Mouse (Mus musculus) forebrain, embryonic 12.5 days (tissue): ENCODE data around the gene Zfp697. TPM values are rescaled to one million over a fixed set of nuclear protein-coding genes. Genes with fewer than 3 reads are reported as not detected.

Source experiments
- ATAC-seq: fragments of 200-750 bp; cut with Nextera tagmentation; 2 replicates; pipeline ENCODE4 v1.8.0; 2017; ENCODE audit warnings: moderate TSS enrichment; ENCODE audit not compliant: low FRiP score
- H3K27ac ChIP-seq: fragments of 300-500 bp; sonication (generic); 2 replicates; pipeline ENCODE4 v1.5.1; 2016; ENCODE audit warnings: mild to moderate bottlenecking
- H3K27me3 ChIP-seq: fragments of 300-500 bp; sonication (generic); 2 replicates; pipeline ENCODE4 v1.6.1; 2016; ENCODE audit warnings: mild to moderate bottlenecking
- H3K36me3 ChIP-seq: fragments of 300-500 bp; sonication (generic); replicated peaks from 2 replicates; pipeline ENCODE4 v1.6.1; 2016; ENCODE audit warnings: mild to moderate bottlenecking
- H3K4me1 ChIP-seq: fragments of 300-500 bp; sonication (generic); 2 replicates; pipeline ENCODE4 v1.6.1; 2016
- H3K4me2 ChIP-seq: fragments of 300-500 bp; sonication (generic); 2 replicates; pipeline ENCODE4 v1.6.1; 2016; ENCODE audit warnings: mild to moderate bottlenecking, moderate library complexity
- H3K4me3 ChIP-seq: fragments of 300-500 bp; sonication (generic); replicated peaks from 2 replicates; pipeline ENCODE4 v1.5.1; 2016; ENCODE audit warnings: mild to moderate bottlenecking
- H3K9ac ChIP-seq: fragments of 300-500 bp; sonication (generic); 2 replicates; pipeline ENCODE4 v1.6.1; 2016; ENCODE audit warnings: mild to moderate bottlenecking
- H3K9me3 ChIP-seq: fragments of 300-500 bp; sonication (generic); 2 replicates; pipeline ENCODE4 v1.6.1; 2016
- WGBS: fragments of 180-500 bp; shearing (Covaris S2); methylation state at CpG from one replicate; pipeline ENCODE4 v1.1.7; 2016; 5-methylcytosine and 5-hydroxymethylcytosine counted together
- polyA plus RNA-seq: library from polyadenylated mRNA; unstranded; fragments of >200 nt; fragmentation: Nextera tagmentation; extraction: Ambion mirVana; gene quantifications from 2 replicates; pipeline ENCODE4 v1.2.1, GENCODE M21; 2016

Zfp697 gene
- polyA plus RNA-seq, 1 experiment from 2014 or later: 9.8 TPM

- Histone ChIP-seq H3K4me2 (no peak overlapping the region), H3K9me3 (no peaks in the 10 kb centered on the region), H3K9ac (no peak overlapping the region), H3K27ac (no peak overlapping the region), H3K4me3 (no peak overlapping the region), H3K27me3 (0 out of 2 replicates have a peak, but pooled peaks cover 3% of the 10 kb centered on the region), H3K36me3 (no peaks in the 10 kb centered on the region), H3K4me1 (peaks cover 8% of the 10 kb centered on the region)
- ATAC-seq: peak; percentile 46; the same call in 1 of the 2 replicates
- 28% methylated on average over 7 of the region's 8 CpGs for WGBS
These were observed 33.6 kb upstream of the Zfp697 start for GRCm38 (mm10) chr3:98348705-98349104.

DNA sequence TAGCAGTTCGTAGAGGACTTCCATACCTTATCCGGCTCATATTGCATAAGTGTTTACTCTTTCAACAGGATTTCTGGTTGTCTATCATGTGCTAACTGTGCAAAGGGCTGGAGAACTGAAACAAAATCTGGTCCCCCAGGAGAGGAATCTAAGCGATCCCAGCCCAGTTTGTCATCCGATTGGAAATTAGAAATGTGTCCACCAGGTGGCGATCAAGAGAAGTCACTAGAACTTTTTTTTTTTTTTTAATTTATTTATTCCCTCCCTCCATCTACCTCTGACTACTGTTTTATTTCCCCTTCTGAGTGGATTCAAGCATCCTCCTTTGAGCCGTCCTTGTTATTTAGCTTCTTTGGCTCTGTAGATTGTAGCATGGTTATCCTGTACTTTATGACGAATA lies 28.4 kb upstream of the Zfp697 start:
- Histone ChIP-seq H3K27me3 (0 out of 2 replicates have a peak, but pooled peaks cover 3% of the 10 kb centered on the region), H3K27ac (no peak overlapping the region), H3K4me2 (no peak overlapping the region), H3K4me3 (no peak overlapping the region), H3K36me3 (no peaks in the 10 kb centered on the region), H3K4me1 (peaks cover 5% of the 10 kb centered on the region; the same call in 1 of the 2 replicates), H3K9me3 (no peaks in the 10 kb centered on the region), H3K9ac (no peak overlapping the region)
- no peak for ATAC-seq
- 36% methylated on average over 7 of the region's 7 CpGs for WGBS

- Histone ChIP-seq H3K4me2 (no peak overlapping the region), H3K27ac (no peak overlapping the region), H3K4me3 (no peak overlapping the region), H3K9me3 (no peaks in the 10 kb centered on the region), H3K36me3 (no peaks in the 10 kb centered on the region), H3K9ac (no peak overlapping the region), H3K4me1 (no peaks in the 10 kb centered on the region), H3K27me3 (0 out of 2 replicates have a peak, but pooled peaks cover 3% of the 10 kb centered on the region)
- WGBS: 63% methylated on average over 10 of the region's 10 CpGs
- 0 out of 2 replicates have a peak, but pooled peaks have one; percentile 30 for ATAC-seq
These were observed 26.8 kb upstream of the Zfp697 start for GRCm38 (mm10) chr3:98355344-98356025.

DNA sequence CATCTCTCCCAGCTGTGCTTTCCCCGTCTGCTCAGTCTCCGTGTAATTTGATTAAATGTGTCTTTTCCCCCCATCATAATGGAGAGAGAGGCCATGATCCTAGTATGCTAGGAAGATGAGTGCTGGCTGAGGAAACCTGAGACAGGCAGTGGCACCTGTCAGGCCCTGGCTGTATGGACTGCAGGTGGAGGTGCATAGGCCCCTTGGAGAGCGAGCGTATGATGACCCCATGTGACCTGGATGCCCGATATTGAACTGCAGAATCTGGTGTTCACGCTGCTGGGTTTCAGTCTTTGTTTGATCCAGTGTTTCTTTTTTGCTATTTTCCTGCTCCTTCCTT lies 26.3 kb upstream of the Zfp697 start:
- no peak for ATAC-seq
- WGBS: 69% methylated on average over 6 of the region's 6 CpGs

GRCm38 (mm10) chr3:98356632-98357370 lies 25.5 kb upstream of the Zfp697 start:
- Histone ChIP-seq H3K27ac (no peak overlapping the region), H3K9me3 (no peaks in the 10 kb centered on the region), H3K27me3 (0 out of 2 replicates have a peak, but pooled peaks cover 3% of the 10 kb centered on the region), H3K4me3 (no peak overlapping the region), H3K36me3 (no peaks in the 10 kb centered on the region), H3K4me1 (no peaks in the 10 kb centered on the region), H3K4me2 (no peak overlapping the region), H3K9ac (no peak overlapping the region)
- WGBS: 65% methylated on average over 3 of the region's 3 CpGs
- no peak for ATAC-seq

More for the DNA sequence above, 26.3 kb upstream of the Zfp697 start:
- Histone ChIP-seq H3K27ac (no peak overlapping the region), H3K4me2 (no peak overlapping the region), H3K36me3 (no peaks in the 10 kb centered on the region), H3K9ac (no peak overlapping the region), H3K9me3 (no peaks in the 10 kb centered on the region), H3K4me1 (no peaks in the 10 kb centered on the region), H3K4me3 (no peak overlapping the region), H3K27me3 (0 out of 2 replicates have a peak, but pooled peaks cover 3% of the 10 kb centered on the region)

DNA sequence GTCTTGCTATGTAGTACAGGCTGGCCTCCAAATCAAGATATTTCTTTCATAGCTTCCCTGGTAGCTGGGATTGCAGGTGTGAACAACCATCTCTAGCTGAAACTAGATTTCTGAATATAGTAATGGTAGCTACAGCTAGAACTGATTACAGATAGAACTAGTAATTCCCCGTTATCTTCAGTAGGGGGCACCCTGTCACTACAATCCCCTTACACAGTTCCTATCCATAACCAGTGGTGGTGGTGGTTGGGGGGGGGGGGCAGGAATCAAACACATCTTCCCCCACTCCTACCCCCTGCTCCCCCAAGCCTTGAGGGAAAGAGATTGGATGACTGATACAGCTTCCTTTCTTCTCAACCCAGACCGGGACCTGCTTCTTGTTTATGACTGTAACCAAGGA lies 19.5 kb upstream of the Zfp697 start:
- Histone ChIP-seq H3K4me2 (no peak overlapping the region), H3K4me3 (no peak overlapping the region), H3K36me3 (no peaks in the 10 kb centered on the region), H3K27me3 (no peaks in the 10 kb centered on the region), H3K9ac (no peak overlapping the region), H3K4me1 (no peaks in the 10 kb centered on the region), H3K9me3 (no peaks in the 10 kb centered on the region), H3K27ac (no peak overlapping the region)
- WGBS: 47% methylated on average over 2 of the region's 2 CpGs
- no peak for ATAC-seq

DNA sequence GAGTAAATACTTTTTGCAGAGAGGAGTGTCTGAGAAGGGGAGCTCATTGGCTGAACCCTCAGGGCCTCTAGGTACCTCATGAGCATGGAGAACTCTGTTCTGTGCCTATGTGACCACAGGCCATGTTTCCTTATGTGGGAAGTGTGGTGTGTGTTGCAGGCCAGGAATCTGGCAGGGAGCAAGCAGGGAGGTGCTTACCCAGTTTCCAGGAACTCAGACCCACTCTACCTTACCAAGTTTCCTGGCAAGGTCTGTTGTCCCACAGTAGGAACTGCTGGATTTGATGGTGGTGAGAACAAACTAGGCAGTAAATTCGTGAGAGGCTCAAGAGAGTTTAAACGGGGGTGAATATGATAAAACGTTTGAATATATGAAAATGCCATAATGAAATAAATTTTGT lies 16.2 kb upstream of the Zfp697 start:
- no peak overlapping the region for H3K4me3 ChIP-seq
- H3K4me2 ChIP-seq: no peak overlapping the region
- WGBS: 92% methylated on average over 3 of the region's 3 CpGs
- no peaks in the 10 kb centered on the region for H3K36me3 ChIP-seq
- H3K27me3 ChIP-seq: no peaks in the 10 kb centered on the region
- H3K9ac ChIP-seq: no peak overlapping the region
- no peak overlapping the region for H3K27ac ChIP-seq
- H3K9me3 ChIP-seq: no peaks in the 10 kb centered on the region
- H3K4me1 ChIP-seq: no peaks in the 10 kb centered on the region
- ATAC-seq: no peak

- H3K9ac ChIP-seq: no peak overlapping the region
- H3K4me3 ChIP-seq: no peak overlapping the region
- H3K4me2 ChIP-seq: no peak overlapping the region
- 78% methylated on average over 4 of the region's 4 CpGs for WGBS
- H3K4me1 ChIP-seq: no peaks in the 10 kb centered on the region
- H3K9me3 ChIP-seq: no peaks in the 10 kb centered on the region
- H3K36me3 ChIP-seq: no peaks in the 10 kb centered on the region
- no peak overlapping the region for H3K27ac ChIP-seq
- no peaks in the 10 kb centered on the region for H3K27me3 ChIP-seq
- ATAC-seq: no peak
These were observed 15.4 kb upstream of the Zfp697 start for GRCm38 (mm10) chr3:98366823-98367222.

DNA sequence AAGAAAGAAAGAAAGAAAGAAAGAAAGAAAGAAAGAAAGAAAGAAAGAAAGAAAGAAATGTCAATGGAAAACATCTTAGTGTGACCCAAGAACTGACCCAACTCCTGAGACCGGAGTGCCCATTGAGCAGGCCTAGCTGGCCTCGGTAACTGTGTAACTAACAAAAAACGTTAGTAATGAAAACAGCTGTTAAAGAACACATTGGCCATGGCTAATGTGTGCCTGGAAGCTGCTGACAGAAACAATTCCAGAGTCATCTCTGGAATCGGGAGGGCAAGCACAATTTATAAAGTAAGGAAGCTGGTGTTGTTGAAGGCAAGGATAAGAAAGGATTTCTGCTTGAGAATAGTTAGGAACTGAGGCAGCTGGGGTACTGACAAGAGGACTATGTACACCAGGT lies 14.0 kb upstream of the Zfp697 start:
- H3K4me1 ChIP-seq: no peaks in the 10 kb centered on the region
- H3K4me3 ChIP-seq: no peak overlapping the region
- WGBS: 78% methylated on average over 4 of the region's 4 CpGs
- no peaks in the 10 kb centered on the region for H3K9me3 ChIP-seq
- no peaks in the 10 kb centered on the region for H3K27me3 ChIP-seq
- H3K36me3 ChIP-seq: no peaks in the 10 kb centered on the region
- no peak for ATAC-seq
- no peak overlapping the region for H3K4me2 ChIP-seq
- H3K27ac ChIP-seq: no peak overlapping the region
- no peak overlapping the region for H3K9ac ChIP-seq

GRCm38 (mm10) chr3:98368776-98369175 lies 13.5 kb upstream of the Zfp697 start:
- no peaks in the 10 kb centered on the region for H3K4me1 ChIP-seq
- H3K4me3 ChIP-seq: no peak overlapping the region
- ATAC-seq: no peak
- H3K4me2 ChIP-seq: no peak overlapping the region
- no peaks in the 10 kb centered on the region for H3K27me3 ChIP-seq
- H3K27ac ChIP-seq: no peak overlapping the region
- 93% methylated on average over 2 of the region's 2 CpGs for WGBS
- H3K9me3 ChIP-seq: no peaks in the 10 kb centered on the region
- H3K9ac ChIP-seq: no peak overlapping the region
- H3K36me3 ChIP-seq: no peaks in the 10 kb centered on the region

DNA sequence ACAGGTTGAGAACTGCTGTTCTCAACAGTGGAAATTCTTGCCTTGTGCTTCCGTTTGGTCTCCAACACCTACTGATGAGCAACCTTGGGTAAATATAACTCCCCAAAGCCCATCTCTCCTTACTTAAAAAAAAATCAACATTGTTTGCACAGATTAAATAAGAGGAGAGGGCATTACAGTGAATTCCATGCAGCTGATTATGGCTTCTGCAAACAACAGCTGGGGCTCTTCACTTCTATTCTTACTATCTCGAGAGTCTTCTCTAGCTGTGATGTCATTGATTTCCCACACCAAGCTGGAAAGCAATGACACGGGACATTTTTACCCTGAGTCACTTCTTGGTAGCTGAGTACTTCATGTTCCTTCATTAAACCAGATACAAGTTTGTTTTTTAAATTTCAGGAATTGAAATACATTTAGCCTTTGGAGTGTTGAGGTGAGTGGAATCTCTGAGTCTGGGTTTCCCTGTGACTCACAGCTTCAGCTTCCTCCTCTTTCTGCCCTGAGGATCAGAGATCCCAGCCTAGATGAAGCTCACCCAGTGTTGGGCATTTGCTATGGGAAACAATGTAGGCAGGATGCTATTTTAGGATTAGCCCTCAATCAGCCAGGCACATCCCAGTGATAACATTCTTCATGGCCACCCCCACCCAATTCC lies 8.1 kb upstream of the Zfp697 start:
- WGBS: 81% methylated on average over 3 of the region's 3 CpGs
- Histone ChIP-seq H3K4me3 (no peak overlapping the region), H3K9me3 (no peaks in the 10 kb centered on the region), H3K4me1 (no peaks in the 10 kb centered on the region), H3K4me2 (no peak overlapping the region), H3K27ac (no peak overlapping the region), H3K9ac (no peak overlapping the region), H3K36me3 (no peaks in the 10 kb centered on the region), H3K27me3 (no peaks in the 10 kb centered on the region)
- ATAC-seq: no peak

- Histone ChIP-seq H3K36me3 (no peaks in the 10 kb centered on the region), H3K9ac (no peak overlapping the region), H3K27ac (no peak overlapping the region), H3K27me3 (no peaks in the 10 kb centered on the region), H3K4me2 (no peak overlapping the region), H3K9me3 (no peaks in the 10 kb centered on the region), H3K4me3 (no peak overlapping the region), H3K4me1 (no peaks in the 10 kb centered on the region)
- 83% methylated on average over 5 of the region's 5 CpGs for WGBS
- no peak for ATAC-seq
These were observed 7.3 kb upstream of the Zfp697 start for GRCm38 (mm10) chr3:98374980-98375379.
